Comparison of ENCODE assay signal across 11 mouse cellular contexts in genomic region chr4:44224141-44224540, GRCm38 (mm10). TPM values are rescaled to one million over a fixed set of nuclear protein-coding genes. Genes with fewer than 3 reads are reported as not detected.
A peak's percentile ranks its signal among the peaks of the same experiment; 100 is the strongest.
DNase-seq lines count a peak whose midpoint lies in the region; ATAC-seq and TF ChIP-seq lines count a peak whose summit lies in the region.
"Had no signal": no experiment of that assay in that cellular context is flagged by ENCODE, and none has a peak within 500 bp of the region (broad histone marks: within the 10 kb centered on the region; RNA-seq: fewer than 3 reads in every experiment).

No protein-coding gene starts in this region.

- intact Hi-C loops in left cerebral cortex, postnatal 25 days (cut with DNase I) = no loop called here

- H3K4me1 ChIP-seq in midbrain, embryonic 16.5 days (ENCODE audit: control insufficient read depth, insufficient read depth, low read length) = peaks cover 16% of the 10 kb centered on the region
- peaks cover 10% of the 10 kb centered on the region for H3K4me1 ChIP-seq in midbrain, embryonic 11.5 days (ENCODE audit: control insufficient read depth, insufficient read depth, low read length)
- peaks cover 39% of the 10 kb centered on the region for H3K4me1 ChIP-seq in embryonic facial prominence, embryonic 10.5 days
- peaks cover 12% of the 10 kb centered on the region; the same call in 1 of the 2 replicates for H3K4me1 ChIP-seq in forebrain, postnatal 0 days (ENCODE audit: insufficient read depth)
- H3K4me1 ChIP-seq: stomach, embryonic 15.5 days had no signal

- no peak for TF ChIP-seq CTCF in forebrain, postnatal 0 days (IDR thresholded peaks at IDR 0.05; ENCODE audit: low read depth)

- H3K4me2 ChIP-seq in midbrain, embryonic 16.5 days (ENCODE audit: low read length) = 0 out of 2 replicates have a peak overlapping the region, but pooled peaks have one; percentile 26
- H3K4me2 ChIP-seq in midbrain, embryonic 11.5 days = no peak overlapping the region
- peak overlapping the region; percentile 19; the same call in 1 of the 2 replicates for H3K4me2 ChIP-seq in forebrain, postnatal 0 days (ENCODE audit: low read depth)
- H3K4me2 ChIP-seq: stomach, embryonic 15.5 days had no signal

- H3K27ac ChIP-seq in midbrain, embryonic 16.5 days (ENCODE audit: low read length) = no peak overlapping the region
- no peak overlapping the region for H3K27ac ChIP-seq in midbrain, embryonic 11.5 days (ENCODE audit: low read depth, low read length)
- H3K27ac ChIP-seq in embryonic facial prominence, embryonic 10.5 days (replicated peaks) = peak overlapping the region; percentile 72
- H3K27ac ChIP-seq in forebrain, postnatal 0 days (ENCODE audit: low read depth, low read length) = no peak overlapping the region
- H3K27ac ChIP-seq: left cerebral cortex, adult 2 months; stomach, embryonic 15.5 days had no signal

- no peak for ATAC-seq in midbrain, embryonic 16.5 days
- no peak for ATAC-seq in midbrain, embryonic 11.5 days (ENCODE audit: low FRiP score)
- ATAC-seq in forebrain, postnatal 0 days = peak; percentile 42; the same call in 1 of the 2 replicates
- no peak for ATAC-seq in inflammation-experienced regulatory T-cells, adult 6 months
- ATAC-seq: intestine, embryonic 16.5 days had no signal

- H3K9ac ChIP-seq in midbrain, embryonic 16.5 days (ENCODE audit: low read depth, low read length) = 0 out of 2 replicates have a peak overlapping the region, but pooled peaks have one; percentile 11
- H3K9ac ChIP-seq in midbrain, embryonic 11.5 days (ENCODE audit: low read length) = no peak overlapping the region
- no peak overlapping the region for H3K9ac ChIP-seq in forebrain, postnatal 0 days
- H3K9ac ChIP-seq: stomach, embryonic 15.5 days had no signal

- H3K4me3 ChIP-seq in midbrain, embryonic 16.5 days (ENCODE audit: low read depth, low read length) = no peak overlapping the region
- no peak overlapping the region for H3K4me3 ChIP-seq in midbrain, embryonic 11.5 days (ENCODE audit: low read depth, low read length)
- peak overlapping the region; percentile 21; the same call in 1 of the 2 replicates for H3K4me3 ChIP-seq in embryonic facial prominence, embryonic 10.5 days
- H3K4me3 ChIP-seq in forebrain, postnatal 0 days (ENCODE audit: low read depth, low read length) = no peak overlapping the region
- H3K4me3 ChIP-seq: left cerebral cortex, adult 2 months; stomach, embryonic 15.5 days had no signal

- DNase-seq in midbrain, embryonic 11.5 days (ENCODE audit: low spot score, missing footprints) = no peak
- DNase-seq in embryonic facial prominence, embryonic 10.5 days (ENCODE audit: low spot score) = peak; percentile 49
- DNase-seq in forebrain, postnatal 0 days = no peak
- no peak for DNase-seq in urinary bladder, postnatal 36 days (ENCODE audit: low spot score in 2 of 2)
- no peak for DNase-seq in left cerebral cortex, postnatal 25 days (ENCODE audit: low spot score in 2 of 2)

- no peaks in the 10 kb centered on the region for H3K36me3 ChIP-seq in midbrain, embryonic 16.5 days (ENCODE audit: control insufficient read depth, insufficient read depth, low read length)
- H3K36me3 ChIP-seq in midbrain, embryonic 11.5 days (ENCODE audit: control insufficient read depth, insufficient read depth, low read length) = no peaks in the 10 kb centered on the region
- no peaks in the 10 kb centered on the region for H3K36me3 ChIP-seq in embryonic facial prominence, embryonic 10.5 days (replicated peaks)
- no peaks in the 10 kb centered on the region for H3K36me3 ChIP-seq in forebrain, postnatal 0 days (ENCODE audit: insufficient read depth)
- H3K36me3 ChIP-seq: stomach, embryonic 15.5 days had no signal

- H3K9me3 ChIP-seq in midbrain, embryonic 16.5 days (replicated peaks; ENCODE audit: control insufficient read depth, low read length, poor library complexity, severe bottlenecking) = no peaks in the 10 kb centered on the region
- H3K9me3 ChIP-seq in midbrain, embryonic 11.5 days (ENCODE audit: control insufficient read depth, low read length) = no peaks in the 10 kb centered on the region
- H3K9me3 ChIP-seq in embryonic facial prominence, embryonic 10.5 days = no peaks in the 10 kb centered on the region
- no peaks in the 10 kb centered on the region for H3K9me3 ChIP-seq in forebrain, postnatal 0 days (ENCODE audit: low read length)
- H3K9me3 ChIP-seq: stomach, embryonic 15.5 days had no signal

- WGBS in midbrain, embryonic 16.5 days = 24% methylated on average over 9 of the region's 9 CpGs
- 41% methylated on average over 9 of the region's 9 CpGs for WGBS in midbrain, embryonic 11.5 days
- 27% methylated on average over 9 of the region's 9 CpGs for WGBS in embryonic facial prominence, embryonic 10.5 days
- 10% methylated on average over 9 of the region's 9 CpGs for WGBS in forebrain, postnatal 0 days

- H3K27me3 ChIP-seq in midbrain, embryonic 16.5 days (ENCODE audit: control insufficient read depth, insufficient read depth, low read depth, low read length) = no peaks in the 10 kb centered on the region
- H3K27me3 ChIP-seq in midbrain, embryonic 11.5 days (ENCODE audit: control insufficient read depth, insufficient read depth, low read length) = no peaks in the 10 kb centered on the region
- H3K27me3 ChIP-seq in embryonic facial prominence, embryonic 10.5 days (replicated peaks; ENCODE audit: low read depth, poor library complexity, severe bottlenecking) = no peaks in the 10 kb centered on the region
- no peaks in the 10 kb centered on the region for H3K27me3 ChIP-seq in forebrain, postnatal 0 days (ENCODE audit: insufficient read depth, low read length)
- H3K27me3 ChIP-seq: CH12.LX; stomach, embryonic 15.5 days had no signal

RNA-seq across cellular contexts. Expression of gene Rnf38, which starts 9.4 kb away (rescaled TPM):
- polyA plus RNA-seq in midbrain, embryonic 16.5 days (2015; fragmentation: Nextera tagmentation; extraction: Ambion mirVana) = 30.3 and 38.5 TPM in 2 replicates
- 52.4 and 56.6 TPM in 2 replicates for polyA plus RNA-seq in midbrain, embryonic 11.5 days (2014; fragmentation: Nextera tagmentation; extraction: Ambion mirVana)
- 34.1 and 34.8 TPM in 2 replicates for polyA plus RNA-seq in embryonic facial prominence, embryonic 10.5 days (2016; fragmentation: Nextera tagmentation; extraction: Ambion mirVana)
- total RNA-seq in forebrain, postnatal 0 days (2014; rRNA removed) = 51.4 and 82.7 TPM in 2 replicates
- polyA plus RNA-seq in forebrain, postnatal 0 days (2015; fragmentation: Nextera tagmentation; extraction: Ambion mirVana) = 12.3 and 17.6 TPM in 2 replicates
- polyA plus RNA-seq in inflammation-experienced regulatory T-cells, adult 6 months (2017; shearing (Covaris generic)) = 10 to 100 TPM; 23.1 to 29.5 (median 27.6) TPM
- total RNA-seq in left cerebral cortex, postnatal 25 days (2021) = 10 to 100 TPM; 60.7 to 68.6 TPM
